Mouse (Mus musculus): Measurements from ENCODE around the gene Olfr1274-ps.
"Not testable (repeated sequence)": the region's sequence is repeated elsewhere in the genome, so short reads cannot be mapped to it uniquely, and the experiment has no call there.

GRCm38 (mm10) chr2:90359229-90359628 is 39.3 kb upstream of the Olfr1274-ps start:
- not testable (repeated sequence) for TF ChIP-seq GATA1, TAL1 (IDR thresholded peaks at IDR 0.05; ENCODE audit: low read length)

Measured in erythroblast, embryonic 14.5 days (primary cell).